Mouse (Mus musculus): Measurements from ENCODE around the gene Ptpra. TPM values are rescaled to one million over a fixed set of nuclear protein-coding genes. Genes with fewer than 3 reads are reported as not detected.

Gene Ptpra
- polyA plus RNA-seq, 1 experiment from 2014 or later = 129 TPM

GRCm38 (mm10) chr2:130583902-130584560 lies 134.0 kb downstream of the Ptpra start:
- Histone ChIP-seq H3K9me3 (replicated peaks) (no peaks in the 10 kb centered on the region), H3K36me3 (no peaks in the 10 kb centered on the region), H3K4me3 (replicated peaks) (no peak overlapping the region), H3K27ac (replicated peaks) (no peak overlapping the region), H3K9ac (replicated peaks) (no peak overlapping the region), H3K27me3 (replicated peaks) (peaks cover 50% of the 10 kb centered on the region), H3K4me2 (no peak overlapping the region), H3K4me1 (peaks cover 15% of the 10 kb centered on the region)
- ATAC-seq (ENCODE audit: low FRiP score) = no peak
- WGBS = 81% methylated on average over 10 of the region's 10 CpGs

GRCm38 (mm10) chr2:130586016-130586415 lies 135.9 kb downstream of the Ptpra start:
- 88% methylated on average over 6 of the region's 6 CpGs for WGBS
- Histone ChIP-seq H3K4me3 (replicated peaks) (no peak overlapping the region), H3K9ac (replicated peaks) (no peak overlapping the region), H3K27me3 (replicated peaks) (peaks cover 30% of the 10 kb centered on the region), H3K4me2 (no peak overlapping the region), H3K36me3 (peaks cover 10% of the 10 kb centered on the region), H3K27ac (replicated peaks) (no peak overlapping the region), H3K9me3 (replicated peaks) (no peaks in the 10 kb centered on the region), H3K4me1 (peaks cover 1% of the 10 kb centered on the region)
- ATAC-seq (ENCODE audit: low FRiP score) = no peak

- Histone ChIP-seq H3K36me3 (peaks cover 18% of the 10 kb centered on the region), H3K4me3 (replicated peaks) (no peak overlapping the region), H3K4me1 (no peaks in the 10 kb centered on the region), H3K27ac (replicated peaks) (no peak overlapping the region), H3K4me2 (no peak overlapping the region), H3K27me3 (replicated peaks) (0 out of 2 replicates have a peak, but pooled peaks cover 8% of the 10 kb centered on the region), H3K9ac (replicated peaks) (no peak overlapping the region), H3K9me3 (replicated peaks) (no peaks in the 10 kb centered on the region)
- WGBS = 87% methylated on average over 2 of the region's 2 CpGs
- no peak for ATAC-seq (ENCODE audit: low FRiP score)
These were observed 138.3 kb downstream of the Ptpra start for GRCm38 (mm10) chr2:130588373-130588772.

- Histone ChIP-seq H3K9me3 (replicated peaks) (no peaks in the 10 kb centered on the region), H3K4me3 (replicated peaks) (no peak overlapping the region), H3K36me3 (peaks cover 18% of the 10 kb centered on the region), H3K9ac (replicated peaks) (no peak overlapping the region), H3K4me2 (no peak overlapping the region), H3K4me1 (no peaks in the 10 kb centered on the region), H3K27ac (replicated peaks) (no peak overlapping the region), H3K27me3 (replicated peaks) (no peaks in the 10 kb centered on the region)
- ATAC-seq (ENCODE audit: low FRiP score) = no peak
- WGBS = 59% methylated on average over 4 of the region's 4 CpGs
These were observed 139.1 kb downstream of the Ptpra start for GRCm38 (mm10) chr2:130589157-130589556.

- Histone ChIP-seq H3K4me3 (replicated peaks) (no peak overlapping the region), H3K36me3 (peaks cover 20% of the 10 kb centered on the region), H3K27ac (replicated peaks) (no peak overlapping the region), H3K9ac (replicated peaks) (no peak overlapping the region), H3K9me3 (replicated peaks) (no peaks in the 10 kb centered on the region), H3K4me1 (no peaks in the 10 kb centered on the region), H3K27me3 (replicated peaks) (no peaks in the 10 kb centered on the region), H3K4me2 (no peak overlapping the region)
- no peak for ATAC-seq (ENCODE audit: low FRiP score)
- 94% methylated on average over 2 of the region's 2 CpGs for WGBS
These were observed 139.7 kb downstream of the Ptpra start for GRCm38 (mm10) chr2:130589761-130590160.

GRCm38 (mm10) chr2:130591016-130591415 lies 140.9 kb downstream of the Ptpra start:
- Histone ChIP-seq H3K9me3 (replicated peaks) (no peaks in the 10 kb centered on the region), H3K4me3 (replicated peaks) (no peak overlapping the region), H3K27me3 (replicated peaks) (no peaks in the 10 kb centered on the region), H3K36me3 (peaks cover 29% of the 10 kb centered on the region), H3K4me1 (no peaks in the 10 kb centered on the region), H3K27ac (replicated peaks) (no peak overlapping the region), H3K4me2 (no peak overlapping the region), H3K9ac (replicated peaks) (no peak overlapping the region)
- ATAC-seq (ENCODE audit: low FRiP score) = no peak
- 97% methylated on average over 2 of the region's 2 CpGs for WGBS

- no peaks in the 10 kb centered on the region for H3K27me3 ChIP-seq (replicated peaks)
- ATAC-seq (ENCODE audit: low FRiP score) = no peak
- 92% methylated on average over 1 of the region's 1 CpGs for WGBS
- no peak overlapping the region for H3K4me3 ChIP-seq (replicated peaks)
- H3K9ac ChIP-seq (replicated peaks) = no peak overlapping the region
- no peaks in the 10 kb centered on the region for H3K4me1 ChIP-seq
- H3K36me3 ChIP-seq = peaks cover 55% of the 10 kb centered on the region
- H3K4me2 ChIP-seq = no peak overlapping the region
- H3K27ac ChIP-seq (replicated peaks) = no peak overlapping the region
- no peaks in the 10 kb centered on the region for H3K9me3 ChIP-seq (replicated peaks)
These were observed 145.5 kb downstream of the Ptpra start for GRCm38 (mm10) chr2:130595596-130595995.

GRCm38 (mm10) chr2:130597601-130598010 lies 147.5 kb downstream of the Ptpra start:
- ATAC-seq (ENCODE audit: low FRiP score) = peak; percentile 63; the same call in 1 of the 2 replicates
- H3K27me3 ChIP-seq (replicated peaks) = no peaks in the 10 kb centered on the region
- H3K9ac ChIP-seq (replicated peaks) = no peak overlapping the region
- no peaks in the 10 kb centered on the region for H3K9me3 ChIP-seq (replicated peaks)
- no peak overlapping the region for H3K4me3 ChIP-seq (replicated peaks)
- no peak overlapping the region for H3K27ac ChIP-seq (replicated peaks)
- 9% methylated on average over 1 of the region's 1 CpGs for WGBS
- peaks cover 56% of the 10 kb centered on the region for H3K36me3 ChIP-seq
- H3K4me1 ChIP-seq = no peaks in the 10 kb centered on the region
- no peak overlapping the region for H3K4me2 ChIP-seq

- ATAC-seq (ENCODE audit: low FRiP score) = no peak
- Histone ChIP-seq H3K4me1 (no peaks in the 10 kb centered on the region), H3K36me3 (peaks cover 64% of the 10 kb centered on the region), H3K4me3 (replicated peaks) (no peak overlapping the region), H3K9ac (replicated peaks) (no peak overlapping the region), H3K9me3 (replicated peaks) (no peaks in the 10 kb centered on the region), H3K27me3 (replicated peaks) (no peaks in the 10 kb centered on the region), H3K27ac (replicated peaks) (no peak overlapping the region), H3K4me2 (no peak overlapping the region)
- WGBS = 69% methylated on average over 3 of the region's 3 CpGs
These were observed 148.3 kb downstream of the Ptpra start for GRCm38 (mm10) chr2:130598399-130598798.

GRCm38 (mm10) chr2:130602195-130602594 lies 152.1 kb downstream of the Ptpra start:
- no peaks in the 10 kb centered on the region for H3K27me3 ChIP-seq (replicated peaks)
- H3K4me1 ChIP-seq = no peaks in the 10 kb centered on the region
- no peak overlapping the region for H3K4me2 ChIP-seq
- ATAC-seq (ENCODE audit: low FRiP score) = no peak
- no peak overlapping the region for H3K4me3 ChIP-seq (replicated peaks)
- peaks cover 53% of the 10 kb centered on the region for H3K36me3 ChIP-seq
- no peaks in the 10 kb centered on the region for H3K9me3 ChIP-seq (replicated peaks)
- H3K27ac ChIP-seq (replicated peaks) = no peak overlapping the region
- WGBS = 83% methylated on average over 4 of the region's 4 CpGs
- no peak overlapping the region for H3K9ac ChIP-seq (replicated peaks)
